Mouse (Mus musculus) liver, embryonic 13.5 days (tissue): ENCODE data around the gene Ptov1. TPM values are rescaled to one million over a fixed set of nuclear protein-coding genes. Genes with fewer than 3 reads are reported as not detected.

ENCODE experiments used
- ATAC-seq: fragments of 200-750 bp; cut with Nextera tagmentation; 2 replicates; pipeline ENCODE4 v1.8.0; 2017; ENCODE audit warnings: low read depth, mild to moderate bottlenecking, moderate number of reproducible peaks, moderate library complexity
- DNase-seq: peaks from one replicate; pipeline ENCODE4 v3.0.0; 2022
- H3K27ac ChIP-seq: fragments of 300-500 bp; sonication (generic); 2 replicates; pipeline ENCODE4 v1.5.1; 2015; ENCODE audit warnings: moderate library complexity, mild to moderate bottlenecking, inconsistent platforms
- H3K27me3 ChIP-seq: fragments of 300-500 bp; sonication (generic); 2 replicates; pipeline ENCODE4 v1.6.1; 2015; ENCODE audit warnings: mild to moderate bottlenecking, inconsistent platforms
- H3K36me3 ChIP-seq: fragments of 300-500 bp; sonication (generic); 2 replicates; pipeline ENCODE4 v1.6.1; 2015; ENCODE audit warnings: mild to moderate bottlenecking, inconsistent platforms
- H3K4me1 ChIP-seq: fragments of 300-500 bp; sonication (generic); replicated peaks from 2 replicates; pipeline ENCODE4 v1.6.1; 2015; ENCODE audit warnings: inconsistent platforms
- H3K4me2 ChIP-seq: fragments of 300-500 bp; sonication (generic); 2 replicates; pipeline ENCODE4 v1.6.1; 2015; ENCODE audit warnings: inconsistent platforms, mild to moderate bottlenecking, moderate library complexity
- H3K4me3 ChIP-seq: fragments of 300-500 bp; sonication (generic); replicated peaks from 2 replicates; pipeline ENCODE4 v1.5.1; 2015; ENCODE audit warnings: mild to moderate bottlenecking, inconsistent platforms
- H3K9ac ChIP-seq: fragments of 300-500 bp; sonication (generic); 2 replicates; pipeline ENCODE4 v1.6.1; 2015; ENCODE audit warnings: mild to moderate bottlenecking, inconsistent platforms
- H3K9me3 ChIP-seq: fragments of 300-500 bp; sonication (generic); replicated peaks from 2 replicates; pipeline ENCODE4 v1.6.1; 2016; ENCODE audit warnings: inconsistent platforms
- WGBS: fragments of 180-500 bp; shearing (Covaris S2); methylation state at CpG from one replicate; pipeline ENCODE4 v1.1.7; 2015; ENCODE audit not compliant: insufficient replicate concordance; 5-methylcytosine and 5-hydroxymethylcytosine counted together
- polyA plus RNA-seq: library from polyadenylated mRNA; unstranded; fragments of >200 nt; fragmentation: Nextera tagmentation; extraction: Ambion mirVana; gene quantifications from 2 replicates; pipeline ENCODE4 v1.2.1, GENCODE M21; 2015

Gene Ptov1
- polyA plus RNA-seq, 1 experiment from 2014 or later = 57.0 TPM

DNA sequence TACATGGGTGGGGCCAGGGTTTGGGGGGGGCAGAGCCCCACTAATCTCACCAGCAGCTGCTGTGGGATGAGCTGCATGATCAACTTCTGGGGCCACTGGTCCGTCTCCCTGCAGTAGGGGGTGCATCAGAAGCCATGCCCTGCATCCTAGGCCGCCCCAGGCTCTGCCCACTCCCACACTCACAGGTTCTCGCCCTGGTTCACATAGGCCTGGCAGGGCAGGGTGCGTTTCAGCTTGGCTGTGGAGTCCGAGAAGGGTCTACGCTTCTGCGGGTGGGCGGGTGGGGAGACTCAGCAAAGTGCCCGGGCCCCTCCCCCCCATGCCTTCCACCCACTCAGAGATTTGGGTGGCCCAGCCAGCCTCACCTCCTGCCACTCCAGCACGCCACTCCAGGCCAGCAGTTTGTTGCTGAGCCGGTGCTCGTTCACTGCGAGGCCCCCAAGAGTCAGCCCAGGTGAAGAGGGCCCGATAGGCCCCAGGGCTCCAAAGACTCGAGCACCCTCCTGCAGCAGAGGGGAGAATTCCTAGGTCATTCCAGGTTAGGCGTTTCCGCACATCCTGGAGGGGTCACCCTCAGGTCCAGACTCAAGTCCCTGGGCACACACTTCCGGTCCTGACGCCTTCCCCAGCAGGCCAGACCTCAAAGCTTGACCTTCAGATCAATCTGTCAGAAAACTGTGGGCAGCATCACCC lies 2.4 kb downstream of the Ptov1 start:
- Histone ChIP-seq H3K4me1 (peaks cover 59% of the 10 kb centered on the region), H3K4me2 (peak overlapping the region; percentile 98)
- ATAC-seq = no peak

GRCm38 (mm10) chr7:44866276-44867009 lies 3.1 kb downstream of the Ptov1 start:
- ATAC-seq (no peak), DNase-seq (no peak)
- peaks cover 60% of the 10 kb centered on the region for H3K4me1 ChIP-seq
- peak overlapping the region; percentile 34; the same call in 1 of the 2 replicates for H3K9ac ChIP-seq
- 57% methylated on average over 15 of the region's 15 CpGs for WGBS
- peaks cover 46% of the 10 kb centered on the region for H3K36me3 ChIP-seq
- H3K4me3 ChIP-seq = no peak overlapping the region
- no peaks in the 10 kb centered on the region for H3K9me3 ChIP-seq
- H3K4me2 ChIP-seq = peak overlapping the region; percentile 98
- peak overlapping the region; percentile 57 for H3K27ac ChIP-seq
- H3K27me3 ChIP-seq = no peaks in the 10 kb centered on the region

More for the DNA sequence above, 2.4 kb downstream of the Ptov1 start:
- Histone ChIP-seq H3K36me3 (peaks cover 39% of the 10 kb centered on the region), H3K4me3 (peak overlapping the region; percentile 80; the same call in 1 of the 2 replicates), H3K27me3 (no peaks in the 10 kb centered on the region), H3K27ac (0 out of 2 replicates have a peak overlapping the region, but pooled peaks have one; percentile 29), H3K9ac (peak overlapping the region; percentile 34), H3K9me3 (no peaks in the 10 kb centered on the region)
- WGBS = 73% methylated on average over 19 of the region's 19 CpGs
- no peak for DNase-seq

DNA sequence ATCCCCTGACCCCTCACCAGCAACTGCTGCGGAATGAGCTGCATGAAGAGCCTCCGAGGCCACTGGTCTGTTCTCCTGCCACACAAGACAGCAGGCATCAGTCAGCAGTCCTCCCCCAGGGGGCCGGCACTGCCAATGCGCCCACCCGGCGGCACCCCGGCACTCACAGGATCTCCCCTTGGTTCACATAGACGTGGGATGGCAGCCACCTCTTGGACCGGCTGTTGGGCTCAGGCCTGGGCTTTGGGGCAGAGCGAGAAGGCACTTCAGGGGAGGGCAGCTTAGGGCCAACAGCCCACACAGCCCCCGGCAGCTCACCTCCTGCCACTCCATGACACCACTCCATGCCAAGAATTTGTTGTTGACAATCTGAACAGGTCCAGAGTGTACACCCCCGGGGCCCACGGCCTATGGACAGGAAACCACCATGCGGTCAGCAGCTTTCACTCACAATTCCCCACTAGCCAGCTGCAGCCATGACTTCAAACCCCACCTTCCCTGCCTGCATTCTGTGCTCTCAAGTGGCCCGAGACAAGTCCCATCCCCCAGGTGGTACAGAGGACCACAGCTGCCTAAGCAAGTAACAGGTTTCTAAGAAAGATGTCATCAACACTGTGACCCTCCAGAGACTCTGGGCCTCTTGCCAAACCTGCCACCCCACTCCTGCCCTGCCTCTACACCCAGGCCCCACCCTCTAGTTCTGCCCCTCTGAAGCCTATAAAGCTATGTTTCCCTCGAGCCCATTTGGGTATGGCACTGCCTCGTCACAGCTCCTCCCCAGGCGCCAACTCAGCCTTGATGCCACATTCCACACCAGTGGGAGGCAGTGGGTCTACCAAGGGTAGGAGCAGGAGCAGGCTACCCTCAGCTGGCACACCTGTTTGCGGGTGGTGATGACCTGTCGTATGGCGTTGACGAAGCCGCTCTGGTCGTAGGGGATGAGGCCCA lies 4.7 kb downstream of the Ptov1 start:
- no peak overlapping the region for H3K27ac ChIP-seq
- H3K4me3 ChIP-seq = no peak overlapping the region
- no peaks in the 10 kb centered on the region for H3K9me3 ChIP-seq
- no peaks in the 10 kb centered on the region for H3K27me3 ChIP-seq
- peaks cover 66% of the 10 kb centered on the region for H3K4me1 ChIP-seq
- H3K36me3 ChIP-seq = peaks cover 53% of the 10 kb centered on the region
- 71% methylated on average over 24 of the region's 24 CpGs for WGBS
- DNase-seq (no peak), ATAC-seq (no peak)
- H3K9ac ChIP-seq = no peak overlapping the region
- H3K4me2 ChIP-seq = no peak overlapping the region

- Histone ChIP-seq H3K27me3 (no peaks in the 10 kb centered on the region), H3K4me1 (peaks cover 68% of the 10 kb centered on the region), H3K9me3 (no peaks in the 10 kb centered on the region), H3K27ac (no peak overlapping the region), H3K9ac (no peak overlapping the region), H3K4me2 (no peak overlapping the region), H3K36me3 (peaks cover 61% of the 10 kb centered on the region), H3K4me3 (no peak overlapping the region)
- DNase-seq (no peak), ATAC-seq (no peak)
- 82% methylated on average over 11 of the region's 11 CpGs for WGBS
Measured at GRCm38 (mm10) chr7:44863982-44864494, 5.5 kb downstream of the Ptov1 start.

GRCm38 (mm10) chr7:44863210-44863609 lies 6.4 kb downstream of the Ptov1 start:
- Histone ChIP-seq H3K27ac (no peak overlapping the region), H3K4me3 (no peak overlapping the region), H3K36me3 (peaks cover 61% of the 10 kb centered on the region), H3K4me2 (no peak overlapping the region), H3K4me1 (peaks cover 68% of the 10 kb centered on the region), H3K27me3 (no peaks in the 10 kb centered on the region), H3K9ac (no peak overlapping the region), H3K9me3 (no peaks in the 10 kb centered on the region)
- 93% methylated on average over 14 of the region's 14 CpGs for WGBS
- DNase-seq = no peak
- ATAC-seq = no peak

DNA sequence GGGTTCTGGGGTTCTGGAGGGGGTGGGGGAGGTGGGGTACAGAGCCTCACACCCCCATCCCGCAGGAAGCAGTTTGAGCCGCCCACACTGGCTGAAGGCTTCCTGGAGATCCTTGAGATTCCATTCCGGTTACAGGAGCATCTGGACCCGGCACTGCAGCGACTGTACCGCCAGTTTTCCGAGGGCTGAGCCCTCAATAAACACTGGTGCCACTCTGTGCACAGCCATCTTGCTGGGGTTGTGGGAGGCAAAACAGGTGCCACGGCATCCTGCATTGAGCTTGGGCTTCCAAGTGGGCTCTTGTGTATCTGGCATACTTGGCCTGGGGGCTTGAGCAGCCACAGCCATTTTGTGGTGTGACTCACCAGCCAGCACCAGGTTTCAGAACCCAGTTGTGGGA lies 7.2 kb downstream of the Ptov1 start:
- peaks cover 68% of the 10 kb centered on the region for H3K4me1 ChIP-seq
- peaks cover 61% of the 10 kb centered on the region for H3K36me3 ChIP-seq
- WGBS = 83% methylated on average over 8 of the region's 8 CpGs
- no peak for ATAC-seq
- no peaks in the 10 kb centered on the region for H3K27me3 ChIP-seq
- no peaks in the 10 kb centered on the region for H3K9me3 ChIP-seq
- no peak overlapping the region for H3K9ac ChIP-seq
- no peak overlapping the region for H3K4me2 ChIP-seq
- H3K4me3 ChIP-seq = no peak overlapping the region
- no peak overlapping the region for H3K27ac ChIP-seq
- no peak for DNase-seq

GRCm38 (mm10) chr7:44861429-44861816 lies 8.2 kb downstream of the Ptov1 start:
- Histone ChIP-seq H3K4me1 (peaks cover 63% of the 10 kb centered on the region), H3K9me3 (no peaks in the 10 kb centered on the region), H3K4me3 (no peak overlapping the region), H3K36me3 (peaks cover 60% of the 10 kb centered on the region), H3K9ac (no peak overlapping the region), H3K27me3 (no peaks in the 10 kb centered on the region), H3K27ac (no peak overlapping the region), H3K4me2 (no peak overlapping the region)
- ATAC-seq (no peak), DNase-seq (no peak)
- 86% methylated on average over 14 of the region's 14 CpGs for WGBS

- 57% methylated on average over 22 of the region's 22 CpGs for WGBS
- Histone ChIP-seq H3K4me1 (peaks cover 63% of the 10 kb centered on the region), H3K27me3 (no peaks in the 10 kb centered on the region), H3K9me3 (no peaks in the 10 kb centered on the region), H3K27ac (no peak overlapping the region; the same call in 1 of the 2 replicates), H3K9ac (no peak overlapping the region), H3K4me2 (no peak overlapping the region), H3K36me3 (peaks cover 57% of the 10 kb centered on the region), H3K4me3 (no peak overlapping the region)
- ATAC-seq = no peak; the same call in 1 of the 2 replicates
- DNase-seq = peak; percentile 54
Measured at GRCm38 (mm10) chr7:44860576-44861428, 8.8 kb downstream of the Ptov1 start.

DNA sequence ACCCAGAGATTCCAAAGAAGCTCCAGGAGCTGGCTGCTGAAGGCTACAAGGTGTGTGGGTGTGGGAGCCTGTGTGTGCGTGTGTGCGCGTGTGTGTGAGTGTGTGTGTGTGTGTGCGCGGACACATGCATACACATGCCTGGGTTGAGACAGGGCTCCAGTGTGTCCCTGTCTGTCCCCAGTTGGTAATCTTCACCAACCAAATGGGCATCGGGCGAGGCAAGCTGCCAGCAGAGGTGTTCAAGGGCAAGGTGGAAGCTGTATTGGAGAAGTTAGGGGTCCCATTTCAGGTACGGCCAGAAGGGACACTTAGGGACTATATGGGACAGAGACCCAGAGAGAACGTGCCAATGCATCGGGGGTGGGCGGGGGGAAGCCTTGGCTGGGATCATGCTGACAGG lies 9.7 kb downstream of the Ptov1 start:
- H3K27ac ChIP-seq = no peak overlapping the region; the same call in 1 of the 2 replicates

GRCm38 (mm10) chr7:44857905-44858304 lies 11.7 kb downstream of the Ptov1 start:
- WGBS = 22% methylated on average over 8 of the region's 8 CpGs
- Histone ChIP-seq H3K36me3 (peaks cover 36% of the 10 kb centered on the region), H3K4me2 (peak overlapping the region; percentile 96), H3K27me3 (no peaks in the 10 kb centered on the region), H3K27ac (peak overlapping the region; percentile 99), H3K9ac (peak overlapping the region; percentile 91), H3K4me3 (peak overlapping the region; percentile 77), H3K9me3 (no peaks in the 10 kb centered on the region), H3K4me1 (peaks cover 76% of the 10 kb centered on the region)
- peak; percentile 76 for DNase-seq
- ATAC-seq = no peak

More for the DNA sequence above, 9.7 kb downstream of the Ptov1 start:
- no peaks in the 10 kb centered on the region for H3K9me3 ChIP-seq
- no peaks in the 10 kb centered on the region for H3K27me3 ChIP-seq
- no peak overlapping the region for H3K4me2 ChIP-seq
- WGBS = 84% methylated on average over 11 of the region's 11 CpGs
- peaks cover 49% of the 10 kb centered on the region for H3K36me3 ChIP-seq
- no peak for DNase-seq
- peaks cover 63% of the 10 kb centered on the region for H3K4me1 ChIP-seq
- no peak for ATAC-seq
- no peak overlapping the region for H3K9ac ChIP-seq
- no peak overlapping the region for H3K4me3 ChIP-seq
